Mouse (Mus musculus) MEL (cell line): ENCODE data around the gene Dand5. TPM values are rescaled to one million over a fixed set of nuclear protein-coding genes. Genes with fewer than 3 reads are reported as not detected.

Experiments
- DNase-seq: peaks from one replicate; pipeline ENCODE4 v3.0.0; 2011; ENCODE audit warnings: low read depth, low spot score
- H3K27ac ChIP-seq: 2 replicates; pipeline ENCODE4 v1.5.1; 2012; ENCODE audit warnings: low read depth, mild to moderate bottlenecking, control low read depth, low read length, moderate library complexity; ENCODE audit not compliant: control insufficient read depth
- H3K27me3 ChIP-seq, 2 experiments: fragments of 150-350 bp in 1 of 2; sonication (generic) in 1 of 2; 2 replicates each; pipeline ENCODE4 v1.6.1; 2012; ENCODE audit warnings: low read length in 2 of 2, mild to moderate bottlenecking in 2 of 2, improper control_type of control experiment in 1 of 2, moderate library complexity in 1 of 2; ENCODE audit not compliant: insufficient read depth in 2 of 2, control insufficient read depth in 1 of 2
- H3K36me3 ChIP-seq, 2 experiments: 2 replicates each; pipeline ENCODE4 v1.6.1; 2012 to 2014; ENCODE audit warnings: low read length in 2 of 2, improper control_type of control experiment in 1 of 2, inconsistent platforms in 1 of 2, mild to moderate bottlenecking in 1 of 2; ENCODE audit not compliant: insufficient read depth in 2 of 2, control insufficient read depth in 1 of 2
- H3K4me1 ChIP-seq, 2 experiments: fragments of 150-350 bp in 1 of 2; sonication (generic) in 1 of 2; 2 replicates each; pipeline ENCODE4 v1.6.1; 2012; ENCODE audit warnings: low read length in 2 of 2, improper control_type of control experiment in 1 of 2, mild to moderate bottlenecking in 1 of 2; ENCODE audit not compliant: insufficient read depth in 2 of 2, control insufficient read depth in 1 of 2
- H3K4me3 ChIP-seq, 2 experiments: fragments of 150-350 bp in 1 of 2; sonication (generic) in 1 of 2; 2 replicates each; pipeline ENCODE4 v1.5.1; 2012; ENCODE audit warnings: low read depth in 2 of 2, low read length in 2 of 2, mild to moderate bottlenecking in 2 of 2, moderate library complexity in 2 of 2, control low read depth in 1 of 2, improper control_type of control experiment in 1 of 2; ENCODE audit not compliant: control insufficient read depth in 1 of 2, insufficient read depth in 1 of 2
- H3K79me2 ChIP-seq: 2 replicates; pipeline ENCODE4 v1.6.1; 2012; ENCODE audit warnings: mild to moderate bottlenecking, low read length, moderate library complexity; ENCODE audit not compliant: control insufficient read depth, poor library complexity, insufficient read depth
- H3K9ac ChIP-seq: 2 replicates; pipeline ENCODE4 v1.6.1; 2012; ENCODE audit warnings: low read depth, mild to moderate bottlenecking, control low read depth, low read length, moderate library complexity; ENCODE audit not compliant: control insufficient read depth, poor library complexity, severe bottlenecking
- H3K9me3 ChIP-seq: fragments of 150-350 bp; sonication (generic); replicated peaks from 2 replicates; pipeline ENCODE4 v1.6.1; 2012; ENCODE audit warnings: mild to moderate bottlenecking, low read length, improper control_type of control experiment, moderate library complexity; ENCODE audit not compliant: insufficient read depth
- BHLHE40 ChIP-seq: IDR thresholded peaks from 2 replicates; pipeline ENCODE4 v1.6.1; 2012; ENCODE audit warnings: low read depth, mild to moderate bottlenecking, inconsistent platforms, low read length, improper control_type of control experiment, borderline replicate concordance
- CHD2 ChIP-seq: IDR thresholded peaks from 2 replicates; pipeline ENCODE4 v1.6.1; 2011; ENCODE audit warnings: low read length, improper control_type of control experiment
- CTCF ChIP-seq, 3 experiments: IDR thresholded peaks in 2 of 3; conservative IDR thresholded peaks in 1 of 3; 2 replicates each; pipeline ENCODE4 v1.5.1; 2011 to 2012; ENCODE audit warnings: low read length in 3 of 3, low read depth in 2 of 3, mild to moderate bottlenecking in 2 of 3, improper control_type of control experiment in 1 of 3, inconsistent platforms in 1 of 3, mixed read lengths in 1 of 3, moderate library complexity in 1 of 3; ENCODE audit not compliant: control insufficient read depth in 1 of 3, insufficient read depth in 1 of 3, poor library complexity in 1 of 3, severe bottlenecking in 1 of 3
- E2F4 ChIP-seq: IDR thresholded peaks from 2 replicates; pipeline ENCODE4 v1.6.1; 2011; ENCODE audit warnings: low read depth, low read length, improper control_type of control experiment, borderline replicate concordance
- ELF1 ChIP-seq: IDR thresholded peaks from 2 replicates; pipeline ENCODE4 v1.6.1; 2014; ENCODE audit warnings: low read depth, mild to moderate bottlenecking, inconsistent platforms, low read length, improper control_type of control experiment, moderate library complexity
- ETS1 ChIP-seq: IDR thresholded peaks from 2 replicates; pipeline ENCODE4 v1.6.1; 2012; ENCODE audit warnings: low read depth, mild to moderate bottlenecking, inconsistent platforms, low read length, improper control_type of control experiment, moderate library complexity
- GATA1 ChIP-seq: IDR thresholded peaks from 2 replicates; pipeline ENCODE4 v1.6.1; 2011; ENCODE audit warnings: low read depth, low read length, improper control_type of control experiment
- KAT2A ChIP-seq: conservative IDR thresholded peaks from 2 replicates; pipeline ENCODE4 v1.6.1; 2012; ENCODE audit warnings: low read depth, low read length, improper control_type of control experiment, inconsistent platforms
- MAFK ChIP-seq: IDR thresholded peaks from 2 replicates; pipeline ENCODE4 v1.6.1; 2011; ENCODE audit warnings: low read depth, mild to moderate bottlenecking, low read length, improper control_type of control experiment, borderline replicate concordance
- MAZ ChIP-seq: IDR thresholded peaks from 2 replicates; pipeline ENCODE4 v1.6.1; 2012; ENCODE audit warnings: low read depth, mild to moderate bottlenecking, inconsistent platforms, low read length, improper control_type of control experiment
- MEF2A ChIP-seq: IDR thresholded peaks from 2 replicates; pipeline ENCODE4 v1.6.1; 2014; ENCODE audit warnings: low read depth, mild to moderate bottlenecking, inconsistent platforms, low read length, improper control_type of control experiment; ENCODE audit not compliant: poor library complexity, insufficient replicate concordance, severe bottlenecking; ENCODE audit errors: extremely low read depth
- POLR2A ChIP-seq, 2 experiments: IDR thresholded peaks; 2 replicates each; pipeline ENCODE4 v1.6.1; 2011 to 2012; ENCODE audit warnings: low read length in 2 of 2, mild to moderate bottlenecking in 2 of 2, control low read depth in 1 of 2, improper control_type of control experiment in 1 of 2, low read depth in 1 of 2, moderate library complexity in 1 of 2; ENCODE audit not compliant: control insufficient read depth in 1 of 2, insufficient read depth in 1 of 2, poor library complexity in 1 of 2
- POLR2AphosphoS2 ChIP-seq: IDR thresholded peaks from 2 replicates; pipeline ENCODE4 v1.6.1; 2011; ENCODE audit warnings: low read length, improper control_type of control experiment
- RCOR1 ChIP-seq: IDR thresholded peaks from 2 replicates; pipeline ENCODE4 v1.6.1; 2012; ENCODE audit warnings: low read depth, mild to moderate bottlenecking, inconsistent platforms, low read length, improper control_type of control experiment
- USF2 ChIP-seq, 2 experiments: IDR thresholded peaks; 2 replicates each; pipeline ENCODE4 v1.6.1; 2011 to 2012; ENCODE audit warnings: improper control_type of control experiment in 2 of 2, low read length in 2 of 2, borderline replicate concordance in 1 of 2, inconsistent platforms in 1 of 2, low read depth in 1 of 2, mild to moderate bottlenecking in 1 of 2; ENCODE audit not compliant: insufficient read depth in 1 of 2
- ZKSCAN1 ChIP-seq: IDR thresholded peaks from 2 replicates; pipeline ENCODE4 v1.6.1; 2012; ENCODE audit warnings: low read depth, mild to moderate bottlenecking, inconsistent platforms, low read length, improper control_type of control experiment, moderate library complexity
- ZMIZ1 ChIP-seq: IDR thresholded peaks from 2 replicates; pipeline ENCODE4 v1.6.1; 2012; ENCODE audit warnings: low read depth, mild to moderate bottlenecking, inconsistent platforms, low read length, improper control_type of control experiment, moderate library complexity
- ZNF384 ChIP-seq: IDR thresholded peaks from 2 replicates; pipeline ENCODE4 v1.6.1; 2012; ENCODE audit warnings: low read depth, mild to moderate bottlenecking, inconsistent platforms, low read length, improper control_type of control experiment
- polyA plus RNA-seq, 2 experiments: library from polyadenylated mRNA; stranded (reverse) in 1 of 2; unstranded in 1 of 2; fragments of >175 nt in 1 of 2; fragments of >200 nt in 1 of 2; gene quantifications; 2 replicates each; pipeline versions ENCODE4 v1.2.1 to v1.2.4; 2012; ENCODE audit warnings: low replicate concordance in 2 of 2, low read depth in 1 of 2; ENCODE audit not compliant: insufficient read length in 2 of 2, insufficient read depth in 1 of 2, missing spikeins in 1 of 2
- total RNA-seq: library from RNA; depleted of rRNA; stranded (reverse); fragments of 300-350 nt; gene quantifications from 2 replicates; pipeline ENCODE4 v1.2.3, GENCODE M21; 2012

The Dand5 gene
- total and polyA plus RNA-seq, 3 experiments = 1.7 to 2.2 TPM; not detected in 1

GRCm38 (mm10) chr8:84773304-84773703 is 49.3 kb downstream of the Dand5 start:
- H3K36me3 ChIP-seq = peaks cover 0 to 3% of the 10 kb centered on the region in 2 experiments; a peak in 1 of 4 replicates
- H3K27ac ChIP-seq = no peak overlapping the region
- no peaks in the 10 kb centered on the region for H3K9me3 ChIP-seq
- no peak overlapping the region for H3K9ac ChIP-seq
- no peaks in the 10 kb centered on the region for H3K27me3 ChIP-seq
- TF ChIP-seq ZKSCAN1 (no peak), ZNF384 (no peak), MAFK (no peak), GATA1 (no peak), BHLHE40 (no peak), ETS1 (no peak), CHD2 (no peak), ELF1 (no peak), MAZ (no peak), MEF2A (no peak), KAT2A (no peak), USF2 (IDR thresholded peaks at IDR 0.05; ENCODE audit: borderline replicate concordance in 1 of 2, insufficient read depth in 1 of 2, low read depth in 1 of 2, low read length in 2 of 2) (no peak)
- no peaks in the 10 kb centered on the region for H3K4me1 ChIP-seq
- no peaks in the 10 kb centered on the region for H3K79me2 ChIP-seq
- H3K4me3 ChIP-seq = no peak overlapping the region
- no peak for DNase-seq

- no peak overlapping the region for H3K9ac ChIP-seq
- no peaks in the 10 kb centered on the region for H3K9me3 ChIP-seq
- no peak overlapping the region for H3K27ac ChIP-seq
- H3K4me3 ChIP-seq = no peak overlapping the region
- DNase-seq = no peak
- no peaks in the 10 kb centered on the region for H3K79me2 ChIP-seq
- no peaks in the 10 kb centered on the region for H3K27me3 ChIP-seq
- H3K4me1 ChIP-seq = no peaks in the 10 kb centered on the region
- TF ChIP-seq POLR2AphosphoS2 (no peak), MEF2A (no peak), E2F4 (no peak), KAT2A (no peak), CHD2 (no peak), BHLHE40 (no peak), ZMIZ1 (no peak), POLR2A (IDR thresholded peaks at IDR 0.05; ENCODE audit: control insufficient read depth in 1 of 2, insufficient read depth in 1 of 2, low read depth in 1 of 2, low read length in 2 of 2, poor library complexity in 1 of 2) (no peak), ZKSCAN1 (no peak), RCOR1 (no peak), CTCF (IDR thresholded peaks at IDR 0.05 in 2 of 3, conservative IDR thresholded peaks at IDR 0.05 in 1 of 3; ENCODE audit: control insufficient read depth in 1 of 3, insufficient read depth in 1 of 3, low read depth in 2 of 3, low read length in 3 of 3, poor library complexity in 1 of 3, severe bottlenecking in 1 of 3) (no peak)
- H3K36me3 ChIP-seq = peaks cover 0 to 7% of the 10 kb centered on the region in 2 experiments; a peak in 1 of 4 replicates
Measured at GRCm38 (mm10) chr8:84772628-84773027, 50.0 kb downstream of the Dand5 start.
